Mouse (Mus musculus): ENCODE results near the gene Prkar2a. TPM values are rescaled to one million over a fixed set of nuclear protein-coding genes. Genes with fewer than 3 reads are reported as not detected.
"Not testable (repeated sequence)": the region's sequence is repeated elsewhere in the genome, so short reads cannot be mapped to it uniquely, and the experiment has no call there.

The Prkar2a gene
- total and polyA plus RNA-seq, 2 experiments from 2014 or later: 34.3 to 104 TPM

GRCm38 (mm10) chr9:108654566-108655464 is 34.3 kb upstream of the Prkar2a start:
- Histone ChIP-seq H3K4me2 (ENCODE audit: low read depth) (no peak overlapping the region), H3K9me3 (ENCODE audit: low read length) (no peaks in the 10 kb centered on the region), H3K27me3 (ENCODE audit: insufficient read depth, low read length) (no peaks in the 10 kb centered on the region), H3K4me1 (ENCODE audit: insufficient read depth) (0 out of 2 replicates have a peak, but pooled peaks cover 4% of the 10 kb centered on the region), H3K4me3 (ENCODE audit: low read depth, low read length) (no peak overlapping the region), H3K36me3 (ENCODE audit: insufficient read depth) (no peaks in the 10 kb centered on the region), H3K9ac (no peak overlapping the region), H3K27ac (ENCODE audit: low read depth, low read length) (no peak overlapping the region)
- ATAC-seq (no peak), DNase-seq (no peak)
- 69% methylated on average over 10 of the region's 10 CpGs for WGBS
- no peak for TF ChIP-seq CTCF (IDR thresholded peaks at IDR 0.05; ENCODE audit: low read depth)

- ATAC-seq; H3K27ac ChIP-seq (ENCODE audit: low read depth, low read length); H3K9me3 ChIP-seq (ENCODE audit: low read length); H3K36me3 ChIP-seq (ENCODE audit: insufficient read depth); H3K4me1 ChIP-seq (ENCODE audit: insufficient read depth); DNase-seq; H3K9ac ChIP-seq; H3K4me2 ChIP-seq (ENCODE audit: low read depth); H3K27me3 ChIP-seq (ENCODE audit: insufficient read depth, low read length); H3K4me3 ChIP-seq (ENCODE audit: low read depth, low read length): not testable (repeated sequence)
- 86% methylated on average over 7 of the region's 7 CpGs for WGBS
Measured at GRCm38 (mm10) chr9:108655865-108656264, 33.2 kb upstream of the Prkar2a start.

GRCm38 (mm10) chr9:108661677-108662612 is 27.2 kb upstream of the Prkar2a start, which contains the start of gene Slc25a20:
Slc25a20 (plus strand) TSS chr9:108662088.
- Histone ChIP-seq H3K4me2 (ENCODE audit: low read depth) (peak within 1 kb of the TSS; percentile 78), H3K27ac (ENCODE audit: low read depth, low read length) (no peak within 1 kb of the TSS), H3K27me3 (ENCODE audit: insufficient read depth, low read length) (no peaks in the 10 kb centered on the region), H3K4me1 (ENCODE audit: insufficient read depth) (0 out of 2 replicates have a peak, but pooled peaks cover 7% of the 10 kb centered on the region), H3K4me3 (ENCODE audit: low read depth, low read length) (peak within 1 kb of the TSS; percentile 61), H3K36me3 (ENCODE audit: insufficient read depth) (no peaks in the 10 kb centered on the region), H3K9me3 (ENCODE audit: low read length) (no peaks in the 10 kb centered on the region), H3K9ac (peak within 1 kb of the TSS; percentile 55)
- TF ChIP-seq CTCF (IDR thresholded peaks at IDR 0.05; ENCODE audit: low read depth): no peak
- ATAC-seq: peak; percentile 94
- peak; percentile 67 for DNase-seq
- WGBS: 3% methylated on average over 35 of the region's 37 CpGs

GRCm38 (mm10) chr9:108662660-108663059 is 26.5 kb upstream of the Prkar2a start:
- 38% methylated on average over 6 of the region's 6 CpGs for WGBS

GRCm38 (mm10) chr9:108669875-108670274 is 19.2 kb upstream of the Prkar2a start:
- no peak overlapping the region for H3K4me2 ChIP-seq (ENCODE audit: low read depth)
- no peaks in the 10 kb centered on the region for H3K4me1 ChIP-seq (ENCODE audit: insufficient read depth)
- no peak overlapping the region for H3K9ac ChIP-seq
- peak; percentile 72 for TF ChIP-seq CTCF (IDR thresholded peaks at IDR 0.05; ENCODE audit: low read depth)
- peaks cover 8% of the 10 kb centered on the region for H3K36me3 ChIP-seq (ENCODE audit: insufficient read depth)
- peak; percentile 27; the same call in 1 of the 2 replicates for ATAC-seq
- H3K27ac ChIP-seq (ENCODE audit: low read depth, low read length): no peak overlapping the region
- 52% methylated on average over 8 of the region's 8 CpGs for WGBS
- DNase-seq: peak; percentile 56
- H3K4me3 ChIP-seq (ENCODE audit: low read depth, low read length): no peak overlapping the region
- H3K9me3 ChIP-seq (ENCODE audit: low read length): no peaks in the 10 kb centered on the region
- no peaks in the 10 kb centered on the region for H3K27me3 ChIP-seq (ENCODE audit: insufficient read depth, low read length)

More at GRCm38 (mm10) chr9:108662660-108663059, 26.5 kb upstream of the Prkar2a start:
- H3K9ac ChIP-seq: peak overlapping the region; percentile 55; the same call in 1 of the 2 replicates
- H3K27me3 ChIP-seq (ENCODE audit: insufficient read depth, low read length): no peaks in the 10 kb centered on the region
- DNase-seq (no peak), ATAC-seq (no peak)
- H3K4me2 ChIP-seq (ENCODE audit: low read depth): peak overlapping the region; percentile 78
- 0 out of 2 replicates have a peak, but pooled peaks cover 7% of the 10 kb centered on the region for H3K4me1 ChIP-seq (ENCODE audit: insufficient read depth)
- no peak overlapping the region for H3K27ac ChIP-seq (ENCODE audit: low read depth, low read length)
- peak overlapping the region; percentile 61 for H3K4me3 ChIP-seq (ENCODE audit: low read depth, low read length)
- H3K36me3 ChIP-seq (ENCODE audit: insufficient read depth): no peaks in the 10 kb centered on the region
- TF ChIP-seq CTCF (IDR thresholded peaks at IDR 0.05; ENCODE audit: low read depth): no peak
- H3K9me3 ChIP-seq (ENCODE audit: low read length): no peaks in the 10 kb centered on the region

GRCm38 (mm10) chr9:108673151-108673550 is 16.0 kb upstream of the Prkar2a start:
- H3K27me3 ChIP-seq (ENCODE audit: insufficient read depth, low read length): no peaks in the 10 kb centered on the region
- no peak overlapping the region for H3K9ac ChIP-seq
- H3K4me2 ChIP-seq (ENCODE audit: low read depth): no peak overlapping the region
- no peak for DNase-seq
- ATAC-seq: no peak
- no peaks in the 10 kb centered on the region for H3K4me1 ChIP-seq (ENCODE audit: insufficient read depth)
- no peak overlapping the region for H3K4me3 ChIP-seq (ENCODE audit: low read depth, low read length)
- 44% methylated on average over 2 of the region's 2 CpGs for WGBS
- peak; percentile 46 for TF ChIP-seq CTCF (IDR thresholded peaks at IDR 0.05; ENCODE audit: low read depth)
- H3K9me3 ChIP-seq (ENCODE audit: low read length): no peaks in the 10 kb centered on the region
- no peak overlapping the region for H3K27ac ChIP-seq (ENCODE audit: low read depth, low read length)
- peaks cover 11% of the 10 kb centered on the region for H3K36me3 ChIP-seq (ENCODE audit: insufficient read depth)
